Mouse (Mus musculus): ENCODE data around the gene Gm49337.
A peak's percentile ranks its signal among the peaks of the same experiment; 100 is the strongest.

Gm49337 gene

DNA sequence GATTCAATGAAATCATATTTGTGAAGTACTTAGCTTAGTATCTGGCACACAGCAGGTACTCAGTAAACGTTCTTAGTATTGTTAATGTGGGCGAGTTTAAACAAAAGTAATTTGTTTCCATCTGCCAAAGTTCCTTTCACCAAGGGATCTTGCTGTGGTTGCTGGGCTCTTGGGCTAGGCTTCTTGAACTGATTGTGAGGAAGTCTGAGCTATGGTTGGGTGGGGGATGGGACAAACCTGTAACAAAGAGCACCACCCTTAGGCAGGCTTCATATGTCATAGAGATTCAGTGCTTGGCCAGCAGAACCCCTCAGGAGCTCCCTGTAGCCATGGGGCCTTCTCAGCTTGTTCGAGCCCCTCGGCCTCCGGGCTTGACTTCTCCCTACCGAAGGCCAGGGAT, at the start of gene Gm49337, which contains the start of gene 1700042G07Rik:
Gm49337 (plus strand) TSS at position 313 of the 400 bp plus-strand sequence.
1700042G07Rik (plus strand) TSS at position 301 of the 400 bp plus-strand sequence.
- no peak for DNase-seq (ENCODE audit: low spot score)

DNA sequence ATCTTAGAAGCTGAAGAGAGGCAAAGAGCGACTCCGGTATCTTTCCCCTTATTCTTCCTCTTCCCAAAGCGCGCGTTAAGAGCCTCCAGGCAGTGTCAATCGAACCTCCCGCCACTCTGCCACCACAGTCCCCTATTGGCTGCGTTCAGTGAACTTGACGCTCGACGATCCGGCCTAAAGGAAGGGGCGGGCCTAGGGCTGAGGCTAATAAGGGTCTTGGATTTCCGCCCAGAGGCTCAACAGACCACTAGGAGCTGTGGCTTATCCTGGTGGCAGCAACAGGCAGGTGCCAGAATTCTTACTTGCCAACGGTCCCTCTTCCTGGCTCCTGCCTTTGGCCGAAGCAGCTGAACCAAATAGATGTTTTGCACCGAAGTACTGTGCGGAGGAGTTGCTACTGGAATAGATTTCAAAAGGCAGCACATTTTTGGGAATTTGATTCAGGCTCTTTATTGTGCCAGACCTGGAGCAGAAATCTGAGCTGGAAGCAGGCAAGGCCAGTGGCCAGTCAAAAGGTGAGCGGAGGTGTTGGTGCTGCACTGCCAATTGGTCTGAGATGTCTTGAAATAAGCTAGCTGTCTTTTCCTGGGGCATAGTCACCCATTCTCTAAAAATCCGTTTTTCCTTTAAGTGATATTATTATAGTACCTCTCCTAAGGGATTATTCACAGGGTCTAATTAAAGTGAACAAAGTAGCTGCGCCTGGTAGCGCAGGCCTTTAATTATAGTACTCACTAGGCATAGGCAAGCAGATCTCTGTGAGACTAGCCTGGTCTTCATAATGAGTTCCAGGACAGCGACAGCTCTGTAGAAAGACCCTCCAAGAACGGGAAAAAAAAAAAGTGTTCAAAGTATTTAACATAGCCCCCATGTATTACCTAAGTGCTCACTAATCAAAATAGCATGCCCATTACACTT, 49.3 kb upstream of the Gm49337 start, which contains the start of the genes Rad54l and Pomgnt1:
Rad54l (minus strand) TSS at position 89 of the 918 bp plus-strand sequence.
Pomgnt1 (plus strand) TSS at position 239 of the 918 bp plus-strand sequence.
- peak; percentile 33 for DNase-seq (ENCODE audit: low spot score)

DNA sequence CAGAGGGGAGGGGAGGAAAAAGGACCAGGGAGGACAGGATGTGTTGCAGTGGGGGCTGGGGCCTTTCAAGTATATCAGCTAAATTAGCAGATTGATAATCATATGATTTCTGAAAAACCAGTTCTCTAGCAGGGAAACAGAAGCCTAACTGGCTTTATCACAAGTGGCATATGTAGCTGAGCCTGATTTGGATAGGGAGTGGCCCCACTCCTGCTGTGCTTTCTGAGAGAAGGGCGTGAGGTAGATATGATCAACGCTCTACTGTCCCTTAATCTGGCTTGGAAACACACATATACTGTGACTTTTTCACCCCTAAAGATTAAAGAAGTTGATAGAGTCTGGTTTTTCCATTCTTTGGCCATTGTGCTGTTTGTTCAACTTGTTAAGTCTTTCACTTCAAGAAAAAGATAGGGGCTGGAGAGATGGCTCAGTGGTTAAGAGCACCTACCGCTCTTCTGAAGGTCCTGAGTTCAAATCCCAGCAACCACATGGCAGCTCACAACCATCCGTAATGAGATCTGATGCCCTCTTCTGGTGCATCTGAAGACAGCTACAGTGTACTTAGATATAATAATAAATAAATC, 47.3 kb upstream of the Gm49337 start:
- no peak for DNase-seq (ENCODE audit: low spot score)

DNA sequence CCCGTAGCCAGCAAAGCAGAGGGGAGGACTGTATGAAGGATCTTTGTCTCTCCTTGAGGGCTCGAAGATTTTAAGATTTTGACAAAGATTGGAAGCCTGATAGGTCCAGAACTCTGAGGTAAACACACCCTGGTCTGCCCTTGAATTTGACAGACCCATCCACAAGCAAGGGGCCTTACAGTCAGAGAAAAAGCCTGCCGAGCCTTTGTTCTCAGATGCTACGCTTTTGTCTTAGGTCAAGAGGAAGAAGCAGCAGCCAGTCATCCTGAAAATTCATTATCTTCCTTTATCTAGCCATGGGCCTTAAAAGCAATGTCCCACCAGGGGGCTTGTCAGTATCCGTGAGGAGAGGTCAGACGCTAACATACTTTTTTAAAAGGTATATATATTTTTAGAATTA, 45.2 kb upstream of the Gm49337 start:
- no peak for DNase-seq (ENCODE audit: low spot score)

DNA sequence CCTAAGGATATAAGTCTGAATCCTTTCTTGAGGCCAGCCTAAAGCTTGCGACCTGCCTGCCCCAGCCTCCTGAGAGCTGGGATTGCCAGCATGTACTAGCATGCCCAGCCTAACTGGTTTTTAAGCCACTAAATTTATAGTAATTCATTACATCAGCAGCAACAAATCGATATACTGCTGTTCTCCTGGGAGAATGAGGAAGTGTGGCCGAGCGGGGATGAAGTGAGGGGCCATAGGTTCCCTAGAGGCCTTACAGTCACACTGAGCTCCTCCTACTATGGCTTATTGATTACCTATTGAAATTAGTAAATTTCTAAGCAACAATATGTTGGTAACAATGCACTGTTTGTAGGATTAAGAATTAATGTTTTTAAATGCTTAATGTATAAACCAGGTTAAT, 40.1 kb upstream of the Gm49337 start:
- DNase-seq (ENCODE audit: low spot score): no peak

DNA sequence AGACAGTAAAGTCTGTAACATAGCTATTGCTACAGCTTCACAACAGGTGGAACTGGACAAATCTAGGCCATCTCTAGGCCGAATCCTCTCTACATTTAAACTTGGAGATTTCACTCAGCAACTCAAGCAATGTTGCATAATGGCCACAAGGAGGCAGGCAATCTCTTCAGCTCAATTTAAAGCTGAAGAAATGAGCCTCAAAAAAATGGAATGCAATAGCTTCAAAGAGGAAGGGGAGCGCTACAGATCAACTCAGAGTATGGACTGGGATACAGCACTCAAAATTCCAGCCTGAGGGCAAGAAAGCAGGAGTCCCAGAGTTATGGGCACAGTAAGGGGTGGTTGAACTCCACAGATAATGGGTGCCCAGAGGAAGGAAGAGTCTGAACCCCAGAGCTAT, 38.2 kb upstream of the Gm49337 start:
- no peak for DNase-seq (ENCODE audit: low spot score)

DNA sequence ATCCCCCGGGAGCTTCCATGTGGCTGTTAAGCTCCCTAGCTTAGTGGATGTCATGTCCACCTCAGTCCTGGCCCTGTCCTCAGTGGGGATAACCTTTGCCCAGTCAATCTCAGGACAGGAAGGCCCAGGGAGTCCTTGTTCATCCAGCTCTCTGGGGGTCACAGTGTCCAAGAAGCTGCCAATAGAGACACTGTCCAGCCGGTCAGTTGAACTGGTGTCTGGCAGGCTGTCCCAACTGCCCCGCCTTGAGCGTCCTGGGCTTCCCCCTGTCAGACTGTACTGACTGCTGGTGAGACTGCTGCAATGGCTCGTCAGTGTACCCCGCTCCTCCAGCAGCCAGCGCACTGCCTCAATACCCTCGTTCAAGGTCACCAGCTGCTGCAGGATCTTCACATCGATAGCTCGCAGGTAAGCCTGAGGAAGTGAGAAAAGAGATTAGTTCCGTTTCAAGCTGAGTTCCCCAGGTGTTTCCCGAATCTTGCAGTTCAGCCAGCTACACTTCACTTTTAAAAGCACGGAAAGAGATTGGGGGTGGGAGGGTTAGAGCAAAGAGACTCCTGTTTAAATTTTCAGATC, 35.7 kb upstream of the Gm49337 start:
- DNase-seq (ENCODE audit: low spot score): no peak

DNA sequence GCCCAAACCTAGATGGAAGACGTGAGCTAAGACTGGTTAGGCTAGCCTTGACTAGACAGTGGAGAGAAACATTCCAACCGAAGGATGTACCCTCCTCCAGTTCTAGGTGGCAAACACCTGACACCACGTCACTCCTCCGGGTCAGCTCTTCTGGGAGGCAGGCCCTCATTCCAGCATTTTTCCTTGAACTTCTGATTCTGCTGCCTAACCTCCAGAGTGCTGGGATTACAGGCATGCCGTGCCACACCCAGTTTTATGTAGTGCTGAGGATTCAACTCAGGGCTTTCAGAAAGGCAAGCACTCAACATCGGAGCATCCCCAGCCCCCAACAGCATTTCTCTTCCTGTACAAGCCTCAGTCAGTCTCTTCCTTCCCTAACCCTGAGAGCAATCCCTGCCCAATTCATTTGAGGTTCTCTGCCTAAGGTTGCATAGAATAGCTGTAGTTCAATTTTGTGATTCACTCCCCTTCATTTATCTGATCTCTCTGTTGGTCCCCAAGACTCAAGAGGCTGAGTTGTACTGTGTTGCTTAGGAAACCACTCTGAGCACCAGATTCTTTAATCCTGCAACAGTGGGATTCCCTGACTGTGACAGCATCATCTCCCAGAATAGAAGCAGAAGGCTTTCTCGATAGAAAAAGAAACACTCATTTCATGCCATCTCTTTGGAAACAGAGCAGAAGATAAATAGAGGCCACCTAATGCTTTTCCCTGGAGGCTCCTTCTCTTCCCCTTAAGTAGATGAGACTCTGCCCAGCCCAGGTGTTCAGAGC, 32.2 kb upstream of the Gm49337 start:
- no peak for DNase-seq (ENCODE audit: low spot score)

DNA sequence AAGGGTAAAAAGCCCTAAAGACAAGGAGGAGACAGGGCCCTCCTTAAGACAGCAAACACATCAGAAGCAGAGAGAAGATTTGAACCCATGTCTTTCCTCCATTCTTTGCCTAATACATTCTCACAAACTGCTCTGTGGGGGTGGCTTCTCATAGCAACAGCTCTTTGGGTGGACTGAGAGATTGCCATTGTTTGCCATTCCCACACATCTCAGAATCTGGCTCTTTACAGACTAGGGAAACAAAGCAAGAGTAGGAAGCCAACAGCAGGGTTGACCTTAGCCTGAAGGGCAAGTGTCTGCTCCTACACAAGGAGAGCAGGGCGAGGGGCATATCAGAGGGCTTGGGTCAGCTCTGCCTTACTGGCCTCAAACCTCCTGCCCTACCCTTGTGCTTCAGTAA, 31.4 kb upstream of the Gm49337 start:
- no peak for DNase-seq (ENCODE audit: low spot score)

DNA sequence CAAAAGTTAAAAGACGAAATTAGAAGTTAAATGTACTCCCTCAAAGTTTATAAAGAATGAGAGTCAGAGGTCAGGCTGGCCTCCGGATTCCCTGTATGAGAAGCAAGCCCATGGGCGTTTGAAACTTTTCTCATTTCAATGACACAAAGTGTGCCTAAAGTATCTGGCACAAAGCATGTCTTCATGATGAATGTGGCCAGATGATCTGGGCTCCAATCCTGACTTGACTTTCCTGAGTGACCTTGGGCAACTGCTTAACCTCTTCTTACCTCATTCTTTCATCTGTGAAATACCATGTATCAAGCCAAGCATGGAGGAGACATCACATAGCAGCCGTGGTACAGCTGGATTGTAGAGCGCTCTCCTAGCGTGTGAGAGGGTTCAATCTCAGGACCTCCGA, 30.9 kb upstream of the Gm49337 start:
- no peak for DNase-seq (ENCODE audit: low spot score)

DNA sequence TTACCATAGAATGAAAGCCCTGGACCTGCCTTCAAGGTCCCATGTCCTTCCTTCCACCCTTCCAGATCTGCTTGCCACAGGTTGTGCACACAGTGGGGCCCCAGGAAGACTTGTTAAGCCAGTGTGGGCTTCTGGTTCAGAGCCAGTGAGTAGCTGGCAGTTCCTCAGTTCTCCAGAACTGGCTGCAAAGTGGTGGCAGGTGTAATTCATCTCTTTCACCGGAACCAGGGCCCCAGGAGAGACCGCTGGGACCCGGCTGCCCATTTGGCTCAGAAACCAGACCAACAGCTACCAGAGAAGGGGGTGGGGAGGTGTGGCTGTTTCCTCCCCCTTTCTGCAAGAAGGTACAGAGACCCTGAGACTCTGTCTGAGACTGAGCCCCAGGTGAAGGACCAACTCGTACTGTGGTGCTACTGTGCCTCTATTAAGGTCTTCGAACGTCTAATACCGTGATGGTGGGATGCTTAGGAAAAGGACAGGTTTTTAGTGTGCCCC, 29.8 kb upstream of the Gm49337 start:
- DNase-seq (ENCODE audit: low spot score): no peak

DNA sequence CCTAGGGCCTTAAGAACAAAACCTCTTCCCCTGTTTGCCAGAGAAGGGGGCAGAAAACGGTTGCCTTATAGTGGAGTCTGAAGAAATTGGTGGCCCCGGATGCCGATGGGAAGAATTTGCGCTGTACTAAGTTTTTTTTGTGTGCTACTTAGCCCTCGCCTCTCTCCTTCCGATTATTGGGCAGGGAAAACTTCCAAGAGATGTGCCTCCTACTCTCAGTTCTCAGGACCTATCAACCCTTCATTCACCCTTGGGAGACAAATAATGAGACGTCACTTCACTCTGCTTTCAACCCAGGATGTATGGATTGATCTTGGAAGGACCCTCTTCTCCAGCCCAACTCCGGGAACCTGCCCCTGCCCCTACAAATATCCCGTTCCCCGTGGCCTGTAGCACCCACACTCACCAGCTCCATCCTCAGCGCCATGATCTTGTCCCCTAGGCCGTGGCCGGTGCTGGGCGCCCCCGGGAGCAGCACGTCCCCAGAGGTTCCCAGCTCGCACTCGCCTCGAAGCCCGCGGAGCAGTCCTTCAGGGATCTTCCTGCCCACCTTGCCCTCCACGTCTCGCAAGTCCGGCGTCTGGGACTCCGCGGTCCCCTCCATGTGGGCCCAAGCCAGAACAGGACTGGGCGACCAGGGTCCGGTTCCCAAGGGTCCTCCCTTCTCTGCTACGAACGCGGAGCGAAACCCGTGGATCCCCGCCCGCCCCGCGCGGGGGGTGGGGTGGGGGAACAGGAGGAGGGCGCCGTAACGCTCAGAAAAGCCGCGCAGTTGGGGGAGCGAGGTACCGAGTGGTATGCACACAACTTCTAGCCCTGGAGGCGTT, 29.1 kb upstream of the Gm49337 start:
- DNase-seq (ENCODE audit: low spot score): peak; percentile 56

DNA sequence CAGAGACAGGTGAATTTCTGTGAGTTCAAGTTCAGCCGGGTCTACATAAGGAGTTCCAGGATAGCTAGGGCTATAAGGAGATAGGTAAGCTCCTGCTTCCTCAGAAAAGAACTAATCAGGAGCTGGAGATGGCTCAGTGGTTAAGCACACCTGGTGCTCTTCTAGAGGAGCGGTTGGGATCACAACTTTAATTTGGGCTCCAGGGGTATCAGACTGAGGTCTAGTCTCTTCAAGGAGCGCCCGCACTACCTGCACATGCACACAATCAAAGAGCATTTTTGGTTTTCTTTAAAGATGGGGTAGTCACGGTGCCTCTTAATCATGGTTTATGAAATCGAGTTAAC, 23.4 kb upstream of the Gm49337 start:
- DNase-seq (ENCODE audit: low spot score): no peak

DNA sequence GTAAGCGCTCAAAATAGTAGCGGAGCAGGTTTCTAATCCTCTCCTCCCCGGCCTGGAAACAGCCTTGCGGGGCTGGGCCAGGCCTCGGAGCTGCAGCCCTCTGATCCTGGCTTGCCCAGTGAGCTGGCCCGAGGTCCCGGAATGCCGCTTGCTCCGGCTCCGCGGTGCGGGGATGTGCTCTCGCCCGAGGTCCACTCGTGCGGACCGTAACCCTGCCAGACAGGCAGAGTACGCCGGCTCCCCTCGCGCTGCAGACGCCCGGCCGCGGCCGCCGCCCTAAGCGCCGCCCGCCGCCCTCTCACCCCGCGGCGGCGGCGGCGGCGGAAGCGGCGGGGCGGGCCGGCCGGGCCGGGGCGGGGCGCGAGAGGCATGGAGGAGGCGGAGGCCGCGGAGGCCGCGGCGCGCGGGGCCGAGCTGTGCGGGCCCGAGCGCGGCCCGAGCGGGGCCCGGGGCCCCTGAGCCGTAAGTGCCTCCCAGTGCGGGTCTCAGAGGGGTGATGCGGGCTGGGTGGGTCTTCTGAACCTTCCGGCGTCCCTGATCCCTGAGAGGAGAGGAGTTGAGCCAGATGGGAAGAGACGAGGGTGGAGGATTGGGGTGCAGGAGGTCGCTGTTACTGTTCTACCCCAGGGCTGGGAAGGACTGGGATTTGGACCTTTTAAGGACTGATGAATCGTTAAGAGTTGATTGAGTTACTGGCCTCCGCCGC, 22.9 kb upstream of the Gm49337 start:
- peak; percentile 33 for DNase-seq (ENCODE audit: low spot score)

DNA sequence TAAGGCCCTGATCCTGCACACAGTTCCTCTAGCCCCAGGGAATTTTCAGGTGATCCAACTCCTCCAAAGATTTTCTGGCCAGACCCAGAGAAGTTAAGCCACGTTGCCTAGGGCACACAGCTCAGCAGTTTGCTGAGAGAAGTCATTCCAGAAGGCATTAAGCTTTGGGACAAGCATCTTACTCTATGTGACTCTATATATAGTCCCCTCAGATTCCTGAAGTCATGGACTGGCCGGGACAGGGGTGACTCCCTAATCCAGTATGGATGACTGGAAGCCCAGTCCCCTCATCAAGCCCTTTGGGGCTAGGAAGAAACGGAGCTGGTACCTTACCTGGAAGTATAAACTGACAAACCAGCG, 22.3 kb upstream of the Gm49337 start:
- no peak for DNase-seq (ENCODE audit: low spot score)

DNA sequence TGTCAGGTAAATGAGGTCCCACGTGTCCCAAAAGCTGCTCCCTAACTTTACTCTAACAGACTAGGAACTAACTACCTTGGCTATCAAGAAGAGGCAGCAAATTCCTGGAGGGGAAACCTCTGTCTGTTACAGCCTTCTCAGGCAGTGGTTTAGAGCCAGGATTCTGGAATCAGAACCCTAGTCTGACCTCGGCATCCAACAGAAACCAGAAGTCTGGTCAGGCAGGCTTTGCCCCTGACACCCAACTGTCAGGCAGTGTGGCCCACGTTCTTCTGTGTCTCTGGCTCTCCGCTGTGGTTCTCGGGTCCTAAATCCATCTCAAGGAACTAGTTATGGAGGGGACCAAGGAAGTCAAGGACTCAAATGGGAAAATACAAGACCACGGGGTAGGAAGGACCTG, 21.9 kb upstream of the Gm49337 start, which contains the start of gene Lurap1:
Lurap1 (minus strand) TSS at position 101 of the 400 bp plus-strand sequence.
- DNase-seq (ENCODE audit: low spot score): no peak

DNA sequence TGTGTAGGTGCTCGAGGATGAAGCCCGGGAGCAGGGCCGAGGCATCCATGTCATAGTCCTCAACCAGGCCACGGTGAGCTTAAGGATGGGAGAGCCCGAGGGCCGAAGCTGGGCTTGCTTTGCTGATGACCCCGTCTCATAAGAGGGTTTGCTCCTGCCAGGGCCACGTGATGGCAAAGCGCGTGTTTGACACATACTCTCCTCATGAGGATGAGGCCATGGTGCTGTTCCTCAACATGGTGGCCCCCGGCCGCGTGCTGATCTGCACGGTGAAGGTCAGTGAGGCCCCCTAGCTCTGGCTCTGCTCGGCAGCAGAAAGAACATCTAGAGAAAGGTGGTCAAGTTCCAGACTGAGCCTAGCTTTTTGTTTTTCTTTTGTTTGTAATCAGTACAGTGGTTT, 20.5 kb upstream of the Gm49337 start:
- no peak for DNase-seq (ENCODE audit: low spot score)

DNA sequence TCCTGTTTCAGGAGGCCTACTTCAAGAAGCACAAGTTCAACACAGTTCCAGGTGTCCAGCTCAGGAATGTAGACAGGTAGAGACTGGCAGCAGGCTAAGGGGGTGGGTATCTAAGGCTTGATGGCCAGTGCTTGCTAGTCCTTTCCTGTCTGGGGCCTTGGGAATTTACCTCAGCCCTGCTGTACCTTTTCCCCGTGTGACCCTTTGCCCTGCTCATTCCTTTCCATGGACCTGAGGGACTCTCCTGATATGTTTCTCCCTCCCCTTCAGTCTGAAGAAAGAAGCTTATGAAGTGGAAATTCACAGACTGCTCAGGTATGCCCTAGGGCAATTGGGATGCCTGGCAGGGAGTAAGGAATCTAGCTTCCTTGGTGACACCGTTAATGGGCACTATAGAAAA, 15.3 kb upstream of the Gm49337 start:
- no peak for DNase-seq (ENCODE audit: low spot score)

DNA sequence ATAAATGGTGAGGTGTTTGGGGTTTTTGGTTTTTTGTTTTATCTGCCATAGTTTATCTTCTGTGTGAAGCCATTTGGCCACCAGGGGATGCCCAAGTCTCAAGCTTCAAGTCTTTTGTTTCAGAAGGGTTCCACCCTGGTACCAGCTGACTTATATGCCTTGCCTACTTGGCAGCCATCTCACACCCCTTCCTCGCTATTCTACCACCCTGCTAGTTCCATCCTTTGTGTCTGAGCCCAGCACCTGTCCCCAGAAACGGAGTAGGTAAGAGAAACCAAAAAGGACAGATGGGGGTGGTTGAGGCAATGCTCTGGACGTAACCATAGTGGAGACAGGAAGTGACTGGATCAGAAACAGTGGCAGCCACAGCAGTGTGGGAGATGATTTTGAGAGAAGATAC, 13.3 kb upstream of the Gm49337 start:
- DNase-seq (ENCODE audit: low spot score): no peak

DNA sequence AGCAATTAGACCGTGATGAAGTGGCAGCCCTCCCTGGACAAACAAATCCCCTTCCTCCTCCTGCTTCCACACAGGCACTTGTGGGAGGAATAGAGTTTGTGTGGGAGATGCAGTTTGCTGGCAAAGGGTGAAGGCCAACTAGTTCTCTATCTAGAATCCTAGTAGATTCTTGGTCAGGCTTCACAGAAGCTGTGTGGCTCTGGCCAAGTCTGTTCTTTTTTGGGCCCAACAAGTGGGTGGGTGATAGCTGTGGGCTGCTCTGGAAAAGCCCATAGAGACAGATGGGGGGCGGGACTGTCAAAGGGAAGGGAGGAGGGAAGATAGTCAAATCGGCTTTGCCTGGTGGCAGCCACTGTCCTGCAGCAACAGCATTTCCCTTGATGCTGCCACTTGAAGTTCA, 12.4 kb upstream of the Gm49337 start:
- no peak for DNase-seq (ENCODE audit: low spot score)

DNA sequence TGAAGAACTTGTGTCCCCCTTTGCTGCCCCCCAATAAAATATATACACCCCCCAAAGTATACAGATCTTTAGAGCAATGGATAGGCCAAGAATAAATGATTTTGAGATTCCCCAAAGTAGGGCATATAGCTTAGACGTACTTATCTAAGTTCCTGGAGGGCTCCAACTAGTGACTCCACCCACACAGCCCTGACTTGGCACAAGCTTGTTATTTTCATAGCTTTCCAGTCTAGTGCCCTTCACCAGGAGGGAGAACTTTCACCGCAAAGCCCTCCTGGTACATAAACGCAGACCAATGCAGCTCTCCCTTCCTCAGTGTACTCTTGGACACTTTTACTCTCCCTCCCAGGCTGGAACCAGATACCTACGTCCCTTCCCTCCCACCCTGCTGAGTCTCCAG, 11.0 kb upstream of the Gm49337 start:
- DNase-seq (ENCODE audit: low spot score): no peak
